Mouse (Mus musculus) forebrain, postnatal 0 days (tissue): ENCODE data around the gene Pkd1l3. TPM values are rescaled to one million over a fixed set of nuclear protein-coding genes. Genes with fewer than 3 reads are reported as not detected.

Experiments
- ATAC-seq: fragments of 200-750 bp; cut with Nextera tagmentation; 2 replicates; pipeline ENCODE4 v1.8.0; 2017; ENCODE audit warnings: mild to moderate bottlenecking, moderate library complexity
- DNase-seq: peaks from one replicate; pipeline ENCODE4 v3.0.0-alpha.2; 2015
- H3K27ac ChIP-seq: fragments of 300-500 bp; sonication (generic); 2 replicates; pipeline ENCODE4 v1.5.1; 2014; ENCODE audit warnings: low read depth, mild to moderate bottlenecking, antibody characterized with exemption, low read length, moderate library complexity, mixed read lengths
- H3K27me3 ChIP-seq: fragments of 300-500 bp; sonication (generic); 2 replicates; pipeline ENCODE4 v1.6.1; 2014; ENCODE audit warnings: mild to moderate bottlenecking, low read length, mixed read lengths; ENCODE audit not compliant: insufficient read depth
- H3K36me3 ChIP-seq: fragments of 300-500 bp; sonication (generic); 2 replicates; pipeline ENCODE4 v1.6.1; 2014; ENCODE audit warnings: mild to moderate bottlenecking, moderate library complexity; ENCODE audit not compliant: insufficient read depth
- H3K4me1 ChIP-seq: fragments of 300-500 bp; sonication (generic); 2 replicates; pipeline ENCODE4 v1.6.1; 2014; ENCODE audit warnings: antibody characterized with exemption; ENCODE audit not compliant: insufficient read depth
- H3K4me2 ChIP-seq: fragments of 300-500 bp; sonication (generic); 2 replicates; pipeline ENCODE4 v1.6.1; 2014; ENCODE audit warnings: low read depth, mild to moderate bottlenecking, moderate library complexity
- H3K4me3 ChIP-seq: fragments of 300-500 bp; sonication (generic); 2 replicates; pipeline ENCODE4 v1.5.1; 2014; ENCODE audit warnings: low read depth, low read length, mixed read lengths
- H3K9ac ChIP-seq: fragments of 300-500 bp; sonication (generic); 2 replicates; pipeline ENCODE4 v1.6.1; 2014; ENCODE audit warnings: mild to moderate bottlenecking
- H3K9me3 ChIP-seq: fragments of 300-500 bp; sonication (generic); 2 replicates; pipeline ENCODE4 v1.6.1; 2016; ENCODE audit warnings: low read length
- CTCF ChIP-seq: sonication (generic); IDR thresholded peaks from 2 replicates; pipeline ENCODE4 v1.5.1; 2016; ENCODE audit warnings: antibody characterized with exemption, control low read depth, low read depth
- WGBS: fragments of 180-500 bp; shearing (Covaris S2); extraction: QIAGEN DNeasy Blood & Tissue Kit; methylation state at CpG from one replicate; pipeline ENCODE4 v1.1.7; 2014; 5-methylcytosine and 5-hydroxymethylcytosine counted together
- polyA plus RNA-seq: library from polyadenylated mRNA; unstranded; fragments of >200 nt; fragmentation: Nextera tagmentation; extraction: Ambion mirVana; gene quantifications from 2 replicates; pipeline ENCODE4 v1.2.1, GENCODE M21; 2015
- total RNA-seq: library from RNA; depleted of rRNA; stranded (reverse); fragments of >200 nt; gene quantifications from 2 replicates; pipeline ENCODE4 v1.2.3, GENCODE M21; 2014

The Pkd1l3 gene
- total and polyA plus RNA-seq, 2 experiments from 2014 or later = 0.21 to 0.24 TPM

GRCm38 (mm10) chr8:109693146-109693900 lies 79.0 kb downstream of the Pkd1l3 start, which contains the start of gene Ist1:
Ist1 (minus strand) TSS chr8:109693260.
- Histone ChIP-seq H3K36me3 (no peaks in the 10 kb centered on the region), H3K27ac (peak within 1 kb of the TSS; percentile 81), H3K4me2 (peak within 1 kb of the TSS; percentile 69), H3K4me1 (peaks cover 7% of the 10 kb centered on the region), H3K9me3 (no peaks in the 10 kb centered on the region), H3K9ac (peak within 1 kb of the TSS; percentile 99), H3K4me3 (peak within 1 kb of the TSS; percentile 92), H3K27me3 (no peaks in the 10 kb centered on the region)
- DNase-seq = peak; percentile 100
- peak; percentile 99 for ATAC-seq
- no peak for TF ChIP-seq CTCF
- 2% methylated on average over 57 of the region's 57 CpGs for whole genome bisulfite sequencing

- ATAC-seq = no peak
Measured at GRCm38 (mm10) chr8:109694154-109694553, 79.8 kb downstream of the Pkd1l3 start.

GRCm38 (mm10) chr8:109697754-109698153 lies 83.4 kb downstream of the Pkd1l3 start:
- no peak for DNase-seq
- H3K4me3 ChIP-seq = no peak overlapping the region
- 61% methylated on average over 1 of the region's 1 CpGs for WGBS
- H3K4me2 ChIP-seq = no peak overlapping the region
- H3K36me3 ChIP-seq = no peaks in the 10 kb centered on the region
- TF ChIP-seq CTCF = no peak
- no peak overlapping the region for H3K27ac ChIP-seq
- H3K9ac ChIP-seq = no peak overlapping the region
- H3K9me3 ChIP-seq = no peaks in the 10 kb centered on the region
- no peaks in the 10 kb centered on the region for H3K27me3 ChIP-seq
- H3K4me1 ChIP-seq = no peaks in the 10 kb centered on the region
- ATAC-seq = no peak

More at GRCm38 (mm10) chr8:109694154-109694553, 79.8 kb downstream of the Pkd1l3 start:
- H3K36me3 ChIP-seq = no peaks in the 10 kb centered on the region
- WGBS = 56% methylated on average over 6 of the region's 6 CpGs
- TF ChIP-seq CTCF = no peak
- DNase-seq = no peak
- no peak overlapping the region for H3K27ac ChIP-seq
- H3K4me2 ChIP-seq = peak overlapping the region; percentile 69; the same call in 1 of the 2 replicates
- H3K9me3 ChIP-seq = no peaks in the 10 kb centered on the region
- no peaks in the 10 kb centered on the region for H3K27me3 ChIP-seq
- H3K4me3 ChIP-seq = no peak overlapping the region
- H3K4me1 ChIP-seq = peaks cover 7% of the 10 kb centered on the region
- no peak overlapping the region for H3K9ac ChIP-seq

GRCm38 (mm10) chr8:109698477-109698876 lies 84.2 kb downstream of the Pkd1l3 start:
- 73% methylated on average over 3 of the region's 3 CpGs for WGBS

GRCm38 (mm10) chr8:109704565-109705319 lies 90.4 kb downstream of the Pkd1l3 start:
- WGBS = 12% methylated on average over 24 of the region's 24 CpGs
- no peak for TF ChIP-seq CTCF
- H3K27me3 ChIP-seq = no peaks in the 10 kb centered on the region
- DNase-seq = no peak
- H3K9ac ChIP-seq = peak overlapping the region; percentile 93; the same call in 1 of the 2 replicates
- H3K27ac ChIP-seq = peak overlapping the region; percentile 92
- H3K9me3 ChIP-seq = no peaks in the 10 kb centered on the region
- H3K4me2 ChIP-seq = peak overlapping the region; percentile 61
- peaks cover 17% of the 10 kb centered on the region for H3K4me1 ChIP-seq
- H3K4me3 ChIP-seq = peak overlapping the region; percentile 62
- peaks cover 20% of the 10 kb centered on the region for H3K36me3 ChIP-seq
- ATAC-seq = no peak; the same call in 1 of the 2 replicates

More at GRCm38 (mm10) chr8:109698477-109698876, 84.2 kb downstream of the Pkd1l3 start:
- Histone ChIP-seq H3K36me3 (no peaks in the 10 kb centered on the region), H3K9ac (no peak overlapping the region), H3K4me1 (no peaks in the 10 kb centered on the region), H3K27ac (no peak overlapping the region), H3K4me2 (no peak overlapping the region), H3K9me3 (no peaks in the 10 kb centered on the region), H3K4me3 (no peak overlapping the region), H3K27me3 (no peaks in the 10 kb centered on the region)
- TF ChIP-seq CTCF = no peak
- DNase-seq (no peak), ATAC-seq (no peak)

- DNase-seq (peak; percentile 98), ATAC-seq (peak; percentile 94)
- H3K27ac ChIP-seq = peak within 1 kb of the TSS; percentile 92
- peak within 1 kb of the TSS; percentile 93 for H3K9ac ChIP-seq
- peaks cover 17% of the 10 kb centered on the region for H3K4me1 ChIP-seq
- no peak for TF ChIP-seq CTCF
- 3% methylated on average over 90 of the region's 100 CpGs for WGBS
- H3K36me3 ChIP-seq = peaks cover 28% of the 10 kb centered on the region
- no peaks in the 10 kb centered on the region for H3K27me3 ChIP-seq
- H3K4me3 ChIP-seq = peak within 1 kb of the TSS; percentile 62
- no peaks in the 10 kb centered on the region for H3K9me3 ChIP-seq
- peak within 1 kb of the TSS; percentile 61 for H3K4me2 ChIP-seq
Measured at GRCm38 (mm10) chr8:109705320-109706075, 91.2 kb downstream of the Pkd1l3 start, which contains the start of gene Zfp821. Zfp821 (plus strand) TSS chr8:109705546.
